Mouse (Mus musculus) urinary bladder, postnatal 36 days (tissue): ENCODE measurements at regions not wholly inside any gene's neighbourhood (a gene's known extent, or its start where the extent isn't known, plus 50 kb on each side); places are given as distances from the start of the nearest gene placed in this dataset.
A peak's percentile ranks its signal among the peaks of the same experiment; 100 is the strongest.

Experiments used
- DNase-seq, 2 experiments: peaks; one replicate each; pipeline ENCODE4 v3.0.0; 2022; ENCODE audit warnings: low spot score in 2 of 2, mixed read lengths in 1 of 2

DNA sequence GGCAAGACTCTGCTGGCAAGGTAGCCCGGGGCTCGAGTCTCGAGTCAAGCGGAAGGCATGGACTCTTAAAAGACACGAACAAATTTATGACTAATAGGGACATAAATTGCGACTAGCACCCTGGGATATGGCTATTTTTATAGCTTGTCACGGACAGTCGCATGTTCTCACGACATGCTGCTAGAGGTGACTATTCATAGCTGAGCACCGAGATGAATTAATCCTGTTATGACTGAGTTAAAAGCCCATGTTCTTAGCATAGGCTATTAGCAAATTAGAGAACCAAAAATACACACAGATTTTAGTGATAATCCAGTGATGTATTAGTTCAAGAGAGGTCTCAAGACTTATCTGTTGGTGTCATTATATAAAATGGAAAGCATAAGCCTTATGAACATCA lies 539.2 kb downstream of the Gm19410 start:
- DNase-seq: no peak

GRCm38 (mm10) chr8:36306336-36306735 lies 540.7 kb downstream of the Gm19410 start:
- DNase-seq: no peak

DNA sequence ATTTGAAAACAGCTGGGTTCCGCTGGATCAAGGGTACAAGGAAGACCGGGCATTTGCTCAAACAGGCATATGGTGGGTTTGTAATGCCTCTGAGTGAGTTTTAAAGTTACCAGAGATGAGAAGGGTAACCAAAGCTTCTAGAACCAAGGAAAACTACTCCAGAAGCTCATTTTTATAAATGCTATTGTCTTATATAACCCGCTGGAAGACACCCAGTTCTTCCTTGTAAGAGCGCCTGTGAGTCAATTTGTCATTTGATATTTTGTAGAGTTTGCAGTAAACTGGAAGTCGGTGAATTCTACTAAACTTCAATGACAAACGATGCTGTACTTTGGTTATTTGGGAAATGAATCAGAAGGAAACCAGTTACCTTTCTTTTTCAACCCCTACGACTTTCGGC lies 541.9 kb downstream of the Gm19410 start:
- no peak for DNase-seq

- no peak for DNase-seq
Measured at GRCm38 (mm10) chr8:36308056-36308455, 542.5 kb downstream of the Gm19410 start.

DNA sequence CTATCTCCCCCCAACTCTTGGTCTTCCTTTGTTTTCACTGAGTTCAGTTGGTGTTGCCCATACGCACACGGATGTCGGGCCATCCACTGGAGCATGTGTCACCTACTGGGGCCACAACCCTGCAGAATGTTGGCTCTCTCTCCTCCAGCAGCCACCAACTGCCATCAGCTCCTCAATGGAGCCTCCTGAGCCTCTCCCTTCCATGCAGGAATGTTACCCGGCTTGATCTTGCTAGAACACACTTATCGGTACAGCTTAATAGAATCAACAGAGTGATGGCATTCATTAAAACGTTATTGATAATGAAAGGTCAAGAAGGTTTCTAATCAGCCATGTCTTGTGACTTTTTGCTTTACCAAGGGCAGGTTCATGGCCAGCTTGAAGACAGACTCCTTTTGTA lies 543.7 kb downstream of the Gm19410 start:
- no peak for DNase-seq

DNA sequence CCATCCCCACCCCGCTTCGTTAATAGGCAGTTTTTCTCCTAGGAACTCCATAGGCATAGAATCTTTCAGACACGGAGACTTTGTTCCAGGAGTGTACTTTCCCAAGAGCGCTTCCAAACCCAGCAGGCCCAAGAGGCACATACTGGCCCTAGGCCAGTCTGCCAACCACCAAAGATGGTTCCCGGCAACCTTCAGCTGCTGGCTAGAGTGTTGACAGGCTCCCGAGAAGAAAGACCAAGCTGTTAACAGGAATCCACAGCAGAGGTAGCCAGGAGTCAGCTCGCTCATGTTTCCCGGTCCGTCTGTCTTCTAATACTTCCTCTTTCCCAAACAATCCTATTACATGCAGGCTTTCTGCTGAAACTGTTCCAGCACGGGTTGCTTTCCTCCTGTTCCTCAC lies 544.4 kb downstream of the Gm19410 start:
- DNase-seq: no peak

DNA sequence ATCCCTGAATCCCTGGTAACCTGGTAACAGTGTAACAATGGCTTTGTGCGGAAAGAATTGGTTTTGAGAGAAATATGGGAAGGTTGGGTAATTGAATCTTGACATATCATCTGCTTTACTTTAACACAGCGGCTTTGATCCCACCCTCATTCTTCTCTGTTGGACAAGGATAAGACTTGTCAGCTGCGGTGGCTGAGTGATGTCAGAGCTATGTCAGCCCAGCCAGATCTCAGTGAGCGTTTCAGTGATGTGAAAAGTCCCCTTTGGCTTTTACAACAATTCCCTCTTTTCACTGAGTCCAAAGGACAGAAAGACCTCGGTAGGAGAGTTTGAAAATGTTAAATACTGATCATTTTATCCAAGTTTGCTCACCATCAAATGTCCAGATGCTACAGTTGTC lies 546.1 kb downstream of the Gm19410 start:
- DNase-seq: no peak

DNA sequence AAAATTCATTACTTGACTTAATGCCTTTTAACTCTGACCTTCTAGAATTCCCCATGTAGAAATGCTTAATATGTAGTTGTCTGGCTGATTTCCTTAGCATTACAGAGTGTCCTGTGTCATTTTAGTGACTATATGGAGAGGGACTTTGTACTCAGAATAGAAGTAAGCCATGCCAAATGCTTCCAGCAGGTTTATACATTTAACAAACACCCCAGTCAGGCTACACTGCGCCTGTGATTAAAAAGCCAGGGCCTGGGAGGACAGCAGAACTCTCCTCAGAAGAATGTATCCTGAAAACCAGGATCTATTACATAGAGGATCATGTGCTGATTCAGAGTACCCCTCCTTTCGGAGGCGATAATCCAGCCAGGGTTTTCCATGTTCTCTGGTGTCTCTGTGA lies 547.4 kb downstream of the Gm19410 start:
- no peak for DNase-seq

DNA sequence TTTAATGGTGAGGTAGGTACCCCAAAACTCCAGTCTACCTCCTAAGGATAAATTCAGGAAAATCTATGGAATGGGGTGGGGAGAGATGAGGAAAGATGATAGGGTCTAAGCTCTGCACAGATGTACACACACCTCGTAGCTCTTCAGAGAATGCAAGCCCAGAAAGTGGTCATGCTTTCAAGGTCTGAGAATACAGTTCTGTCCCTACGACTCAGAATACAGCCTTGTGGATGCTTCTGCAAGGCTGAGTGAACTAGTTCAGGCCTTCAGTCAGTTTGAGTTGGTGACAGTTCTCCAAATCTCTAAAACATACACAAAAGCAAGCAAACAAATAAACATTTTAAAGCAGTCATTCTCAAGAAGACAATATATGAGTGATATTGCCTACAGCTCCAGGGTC lies 552.8 kb downstream of the Gm19410 start:
- DNase-seq: no peak

DNA sequence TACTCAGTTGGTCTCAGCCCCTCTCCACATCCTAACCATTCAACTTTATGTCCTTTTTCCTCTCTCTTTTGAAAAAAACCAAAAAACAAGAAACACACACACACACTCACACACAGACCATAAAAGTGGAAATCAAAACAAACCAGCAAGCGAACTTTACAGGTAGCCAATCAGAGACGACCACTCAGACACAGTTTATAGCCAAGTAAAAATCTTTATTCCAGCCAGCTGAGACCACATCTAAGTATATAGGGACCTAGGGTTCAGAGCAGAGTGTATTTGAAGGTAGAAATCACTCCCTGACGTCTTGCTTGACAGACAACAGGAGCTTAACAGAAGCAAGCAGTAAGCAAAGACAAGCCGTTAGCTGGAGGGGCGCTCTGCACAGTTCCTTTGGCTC lies 553.3 kb downstream of the Gm19410 start:
- DNase-seq: no peak

GRCm38 (mm10) chr8:36319314-36319959 lies 553.8 kb downstream of the Gm19410 start:
- no peak for DNase-seq

DNA sequence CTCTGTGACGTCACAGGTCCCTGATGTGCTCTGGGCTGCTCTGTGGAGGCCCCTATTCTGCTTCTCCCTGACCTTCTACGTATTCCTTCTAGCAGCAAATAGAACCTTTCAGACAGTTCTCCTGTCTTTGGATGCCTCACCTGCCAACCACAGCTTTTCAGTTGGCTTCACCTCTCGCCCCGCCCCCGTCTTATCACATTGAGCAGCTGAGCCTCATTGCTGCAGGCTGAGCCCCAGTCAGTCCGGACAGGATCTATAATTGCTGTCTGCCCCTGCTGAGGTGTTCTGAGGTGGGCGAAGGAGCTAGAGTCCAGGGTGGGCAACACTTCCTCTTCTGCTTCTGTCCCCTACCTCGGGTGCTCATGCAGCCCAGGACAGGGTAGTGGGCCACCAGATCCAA lies 556.5 kb downstream of the Gm19410 start:
- no peak for DNase-seq

DNA sequence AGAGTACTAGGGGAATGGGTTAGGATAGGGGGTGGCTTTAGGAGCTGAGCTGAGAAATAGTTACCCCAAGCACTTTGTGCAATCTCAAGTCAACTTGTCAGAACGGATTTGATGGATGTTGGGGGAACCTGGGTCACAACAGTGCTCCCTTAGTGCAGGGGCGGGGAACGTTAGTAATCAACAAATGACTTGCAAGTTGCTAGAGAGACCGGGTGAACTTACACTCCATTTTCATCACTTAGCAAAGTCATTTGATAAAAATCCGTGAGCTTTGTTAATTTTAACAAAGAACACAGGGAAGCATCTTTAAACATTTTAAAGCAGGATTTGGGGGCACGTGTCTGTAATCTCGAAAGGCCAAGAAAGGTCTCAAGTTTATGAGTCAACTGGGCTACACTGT lies 557.0 kb downstream of the Gm19410 start:
- DNase-seq: no peak

DNA sequence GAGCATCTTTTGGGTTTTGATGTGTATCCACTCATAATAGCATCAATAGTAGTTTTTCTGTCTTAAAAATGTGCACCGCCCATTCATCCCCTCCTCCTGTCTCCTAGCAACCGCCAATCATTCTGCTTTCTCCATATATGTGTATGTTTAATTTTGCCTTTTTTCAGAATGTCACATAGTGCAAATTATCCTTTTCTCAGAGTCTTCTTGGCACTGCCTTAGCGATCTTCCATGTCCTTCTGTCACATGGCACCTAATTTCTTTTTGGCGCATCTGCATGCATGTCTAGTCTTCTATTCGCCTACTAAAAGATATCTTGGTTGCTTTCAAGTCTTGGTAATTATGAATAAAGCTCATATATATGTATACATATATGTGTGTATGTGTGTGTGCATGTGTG lies 573.0 kb downstream of the Gm19410 start:
- no peak for DNase-seq

DNA sequence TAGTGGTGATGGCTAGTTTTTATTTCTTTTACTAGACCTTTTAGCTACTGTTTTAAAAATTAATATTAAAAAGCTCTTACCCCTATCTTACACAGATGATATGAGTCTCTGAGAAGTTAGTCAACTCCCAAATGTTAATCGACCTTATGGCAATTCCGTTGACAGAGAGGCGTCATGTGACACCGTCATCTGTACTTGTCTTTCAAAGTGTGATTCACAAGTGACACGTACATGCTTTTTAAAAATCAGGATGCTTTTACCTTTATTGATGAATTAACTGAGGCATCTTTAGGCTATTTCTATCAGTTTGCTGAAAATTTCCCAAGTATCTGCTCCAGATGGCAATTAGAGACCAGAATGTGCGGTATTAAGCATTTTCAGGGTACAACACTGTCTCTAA lies 573.9 kb downstream of the Gm19410 start:
- no peak for DNase-seq

DNA sequence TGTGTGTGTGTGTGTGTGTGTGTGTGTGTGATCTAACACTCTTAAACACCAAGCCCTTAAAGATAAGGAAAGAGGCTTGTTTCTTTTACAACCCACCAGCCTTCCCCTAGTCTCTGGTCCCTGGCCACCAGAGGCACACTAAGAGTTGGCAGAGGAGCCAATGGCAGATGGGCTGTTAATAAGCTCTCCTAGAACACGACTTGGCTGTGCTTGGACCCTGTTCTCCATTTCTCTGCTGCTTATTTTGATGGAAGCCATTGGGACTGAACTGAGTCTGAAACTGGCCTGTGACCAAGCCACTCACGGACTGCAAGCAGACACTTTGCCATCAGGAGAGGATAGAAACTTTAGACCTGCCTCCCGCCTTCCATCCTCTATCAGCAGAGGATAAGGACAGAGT lies 574.9 kb downstream of the Gm19410 start:
- DNase-seq: no peak

DNA sequence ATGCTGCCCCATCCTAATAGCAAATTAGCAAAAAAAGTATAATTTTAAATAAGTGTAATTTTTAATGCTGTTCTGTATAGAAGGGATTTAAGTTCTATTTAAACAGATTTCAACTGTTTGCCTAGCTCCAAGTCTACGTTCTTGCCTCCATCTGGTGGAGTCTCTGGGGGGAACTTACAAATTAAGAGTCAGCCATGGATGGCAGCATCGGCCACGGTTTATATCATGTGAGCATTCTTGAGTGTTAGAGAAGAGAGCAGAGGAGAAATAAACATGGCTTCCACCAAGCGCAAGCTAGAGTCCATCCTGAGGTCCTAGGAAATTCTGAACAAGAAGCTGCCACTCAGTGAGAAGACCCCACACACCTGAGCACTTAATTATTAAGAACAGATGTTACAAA lies 576.4 kb downstream of the Gm19410 start:
- DNase-seq: no peak

GRCm38 (mm10) chr8:36342650-36343049 lies 577.1 kb downstream of the Gm19410 start:
- no peak for DNase-seq

GRCm38 (mm10) chr8:36346682-36347324 lies 581.2 kb downstream of the Gm19410 start:
- peak; percentile 71 to 85 for DNase-seq

- no peak for DNase-seq
Measured at GRCm38 (mm10) chr8:36348067-36348466, 582.5 kb downstream of the Gm19410 start.

GRCm38 (mm10) chr8:36354926-36355325 lies 589.3 kb downstream of the Gm19410 start:
- no peak for DNase-seq

DNA sequence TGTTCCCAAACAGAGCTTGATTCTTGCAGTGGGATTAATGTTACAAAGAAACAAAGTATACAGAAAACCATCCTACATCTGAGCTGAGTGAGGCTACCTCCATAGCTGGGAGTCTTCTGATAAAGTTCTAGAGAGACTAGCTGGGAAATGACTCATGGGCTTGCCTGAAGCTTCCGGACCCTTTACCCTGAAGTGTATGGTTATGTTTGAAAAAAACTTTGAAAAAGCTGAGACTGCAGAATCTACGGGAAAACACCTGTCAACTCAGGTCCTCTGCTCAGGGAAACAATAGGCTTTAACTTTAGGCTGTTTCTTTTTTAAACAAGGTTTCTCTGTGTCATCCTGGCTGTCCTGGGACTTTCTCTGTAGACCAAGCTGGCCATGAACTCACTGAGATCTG lies 593.4 kb downstream of the Gm19410 start:
- DNase-seq: no peak

DNA sequence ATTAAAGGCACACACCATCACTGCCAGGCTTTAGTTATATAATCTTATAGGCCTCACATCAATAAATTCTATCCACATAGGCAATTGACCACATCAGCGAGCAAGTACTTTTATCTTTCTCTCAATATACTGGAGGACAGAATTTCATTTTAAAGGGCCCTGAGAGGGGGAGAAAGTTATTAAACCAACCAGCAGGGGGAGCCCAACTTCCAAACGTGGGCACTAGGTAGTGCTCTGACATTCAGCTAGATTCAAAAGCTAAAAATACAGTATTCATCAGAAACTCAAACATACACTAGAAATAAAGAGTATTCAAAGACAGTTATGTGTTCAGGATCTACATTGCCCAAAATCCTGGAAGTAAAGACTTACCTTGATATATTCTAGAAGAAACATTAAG lies 595.7 kb downstream of the Gm19410 start:
- DNase-seq: peak; percentile 38 to 59

- DNase-seq: no peak
Measured at GRCm38 (mm10) chr8:36361818-36362217, 596.2 kb downstream of the Gm19410 start.
